Comparison of ENCODE assay signal across 24 mouse cellular contexts in the genomic region with DNA sequence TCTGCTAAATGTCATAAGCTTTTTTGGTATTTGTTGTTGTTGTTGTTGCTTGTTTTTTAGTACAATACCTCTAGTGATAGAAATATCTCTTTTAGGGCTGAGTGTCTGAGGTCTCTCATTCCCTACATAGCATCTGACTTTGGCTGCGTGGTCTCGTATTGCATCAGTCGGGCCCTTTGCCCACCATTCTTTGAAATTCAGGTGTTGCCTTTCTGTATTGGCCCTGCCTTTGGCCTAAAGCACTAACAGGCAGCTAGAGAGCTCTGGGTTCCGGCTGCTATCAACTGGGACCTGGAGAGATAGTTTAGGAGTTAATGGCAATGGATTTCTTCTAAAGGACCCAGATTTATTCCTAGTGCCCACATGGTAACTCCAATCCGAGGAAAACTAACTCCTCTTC. TPM values are rescaled to one million over a fixed set of nuclear protein-coding genes. Genes with fewer than 3 reads are reported as not detected.
"Had no signal": no experiment of that assay in that cellular context is flagged by ENCODE, and none has a peak within 500 bp of the region (broad histone marks: within the 10 kb centered on the region; RNA-seq: fewer than 3 reads in every experiment).

No protein-coding gene starts in this region.

- H3K27ac ChIP-seq: liver, embryonic 14.5 days; lung, embryonic 15.5 days; midbrain, embryonic 10.5 days; midbrain, embryonic 13.5 days; neural tube, embryonic 13.5 days; neural tube, embryonic 15.5 days; stomach, embryonic 15.5 days; stomach, postnatal 0 days had no signal

- ATAC-seq: lung, postnatal 0 days; midbrain, embryonic 13.5 days; midbrain, embryonic 16.5 days had no signal

- H3K9ac ChIP-seq: liver, embryonic 14.5 days; lung, embryonic 15.5 days; midbrain, embryonic 13.5 days; neural tube, embryonic 13.5 days; neural tube, embryonic 15.5 days; stomach, embryonic 15.5 days had no signal

- H3K9me3 ChIP-seq: lung, embryonic 15.5 days; midbrain, embryonic 10.5 days; midbrain, embryonic 13.5 days; neural tube, embryonic 13.5 days; neural tube, embryonic 15.5 days; stomach, embryonic 15.5 days had no signal

- H3K4me2 ChIP-seq: lung, embryonic 15.5 days; midbrain, embryonic 13.5 days; neural tube, embryonic 13.5 days; neural tube, embryonic 15.5 days; stomach, embryonic 15.5 days had no signal

- H3K4me3 ChIP-seq: lung, embryonic 15.5 days; midbrain, embryonic 10.5 days; midbrain, embryonic 13.5 days; myocyte; neural tube, embryonic 13.5 days; neural tube, embryonic 15.5 days; stomach, embryonic 15.5 days had no signal

- DNase-seq: lung, adult 2 months; lung, postnatal 14 days; lung, postnatal 36 days; retina, postnatal 1 day; right cerebral cortex, adult 18-20 months; right cerebral cortex, postnatal 14 days; thymus, adult 2 months; thymus, postnatal 25 days; thymus, postnatal 4 days had no signal

- H3K27me3 ChIP-seq: lung, embryonic 15.5 days; midbrain, embryonic 13.5 days; neural tube, embryonic 13.5 days; neural tube, embryonic 15.5 days; stomach, embryonic 15.5 days had no signal

- H3K36me3 ChIP-seq: lung, embryonic 15.5 days; midbrain, embryonic 10.5 days; midbrain, embryonic 13.5 days; neural tube, embryonic 13.5 days; neural tube, embryonic 15.5 days; stomach, embryonic 15.5 days had no signal

RNA-seq across cellular contexts. Expression of gene Gm4869, which starts 53.5 kb away (rescaled TPM):
- total RNA-seq: megakaryocyte, adult 5-6 weeks; megakaryocyte-erythroid progenitor cell, adult 5-6 weeks had no signal
- polyA plus RNA-seq: liver, embryonic 16.5 days; lung, postnatal 0 days; midbrain, embryonic 10.5 days; midbrain, embryonic 13.5 days; midbrain, embryonic 16.5 days; neural tube, embryonic 11.5 days; neural tube, embryonic 13.5 days; neural tube, embryonic 15.5 days; stomach, embryonic 15.5 days; stomach, postnatal 0 days had no signal
